Mouse (Mus musculus) granulocyte monocyte progenitor cell, adult 5-6 weeks (primary cell): ENCODE measurements at regions not wholly inside any gene's neighbourhood (a gene's known extent, or its start where the extent isn't known, plus 50 kb on each side); places are given as distances from the start of the nearest gene placed in this dataset.

ENCODE experiments used
- ATAC-seq: replicated peaks from 2 replicates; pipeline ENCODE4 v1.8.0; 2016; ENCODE audit warnings: mild to moderate bottlenecking, moderate TSS enrichment, inconsistent platforms; ENCODE audit not compliant: poor library complexity, severe bottlenecking

DNA sequence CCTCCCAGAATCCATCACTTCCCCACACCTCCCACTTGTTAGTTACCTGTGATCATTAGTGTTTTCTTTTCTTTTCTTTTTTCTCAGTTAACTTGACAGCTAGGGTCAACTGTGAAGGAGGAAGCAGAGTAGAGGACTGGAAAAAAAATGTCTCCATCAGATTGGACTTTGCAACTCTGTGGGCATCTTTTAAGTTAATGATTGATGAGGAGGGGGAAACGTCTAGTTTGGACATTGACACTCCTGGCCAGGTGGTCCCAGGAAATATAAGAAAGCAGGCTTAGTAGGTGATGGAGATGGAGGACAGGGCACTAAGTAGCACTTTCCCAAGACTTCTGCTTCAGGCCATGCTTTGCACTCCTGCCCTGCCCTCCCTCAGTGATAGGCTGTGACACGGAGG, 272.2 kb downstream of the Kcnrg start:
- ATAC-seq: no peak

DNA sequence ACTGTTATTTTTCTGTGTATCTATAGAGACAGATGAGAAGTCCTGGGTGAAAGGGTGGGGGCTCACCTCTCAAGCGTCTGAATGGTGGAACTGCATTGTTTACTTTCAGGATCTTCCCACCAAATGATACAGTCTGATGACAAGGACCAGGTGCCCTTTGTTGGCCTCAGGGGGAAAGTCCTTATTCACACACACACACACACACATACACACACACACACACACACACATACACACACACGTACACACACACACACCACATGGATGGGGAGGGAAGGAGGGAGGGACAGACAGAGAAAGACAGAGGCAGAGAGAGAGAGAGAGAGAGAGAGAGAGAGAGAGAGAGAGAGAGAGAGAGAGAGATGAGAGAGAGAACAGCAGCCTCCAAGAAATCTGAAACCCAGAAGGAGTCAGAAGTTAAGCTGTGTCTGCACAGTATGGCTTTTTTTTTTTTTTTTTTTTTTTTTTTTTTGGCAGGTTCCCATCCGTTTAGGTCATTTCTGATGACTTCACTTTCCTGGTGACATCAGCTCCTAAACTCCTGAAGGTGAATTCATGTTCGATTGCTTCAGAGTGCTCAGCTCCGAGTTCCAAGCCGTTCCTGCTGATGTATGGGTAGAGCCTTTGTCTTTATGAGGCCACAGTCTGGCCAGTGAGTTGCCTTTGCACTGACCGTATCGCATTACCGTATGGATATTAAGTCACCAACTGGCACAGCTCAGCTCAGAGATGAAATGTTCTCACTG, 273.4 kb downstream of the Kcnrg start:
- ATAC-seq: no peak

DNA sequence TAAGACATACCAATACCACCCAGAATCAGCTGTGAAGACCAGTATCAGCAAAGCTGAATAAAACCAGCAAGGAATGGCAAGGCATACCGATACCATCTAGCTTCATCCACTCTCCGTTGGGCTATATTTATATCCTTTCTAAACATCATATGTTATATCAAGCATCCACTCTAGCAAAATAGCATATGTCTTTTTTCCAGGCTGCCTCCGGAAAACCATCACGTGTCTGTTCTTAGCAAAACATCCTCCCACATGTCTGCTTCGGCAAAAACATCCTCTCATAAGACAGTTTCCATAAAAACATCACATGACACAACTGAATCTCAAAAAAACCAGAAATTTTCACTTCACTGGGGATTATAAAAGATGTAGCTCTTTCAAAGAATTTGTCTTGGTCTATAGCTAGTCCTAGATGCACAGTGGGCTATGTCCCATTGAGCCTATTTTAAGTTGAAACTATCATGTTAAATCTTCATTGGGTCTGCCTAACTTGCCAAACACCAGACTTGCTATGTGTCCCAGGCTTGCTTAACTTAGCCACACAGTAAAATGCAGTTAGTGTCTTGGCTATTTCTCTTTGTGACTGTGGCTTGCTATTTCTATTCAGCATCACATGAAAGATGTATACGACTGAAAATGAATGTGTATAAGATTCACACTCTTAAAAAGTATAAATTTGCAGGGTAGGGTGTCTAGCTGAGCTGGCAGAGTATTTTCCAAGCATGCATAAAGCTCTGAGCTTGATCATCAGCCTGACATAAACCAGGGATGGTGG, 278.2 kb downstream of the Kcnrg start:
- no peak for ATAC-seq

DNA sequence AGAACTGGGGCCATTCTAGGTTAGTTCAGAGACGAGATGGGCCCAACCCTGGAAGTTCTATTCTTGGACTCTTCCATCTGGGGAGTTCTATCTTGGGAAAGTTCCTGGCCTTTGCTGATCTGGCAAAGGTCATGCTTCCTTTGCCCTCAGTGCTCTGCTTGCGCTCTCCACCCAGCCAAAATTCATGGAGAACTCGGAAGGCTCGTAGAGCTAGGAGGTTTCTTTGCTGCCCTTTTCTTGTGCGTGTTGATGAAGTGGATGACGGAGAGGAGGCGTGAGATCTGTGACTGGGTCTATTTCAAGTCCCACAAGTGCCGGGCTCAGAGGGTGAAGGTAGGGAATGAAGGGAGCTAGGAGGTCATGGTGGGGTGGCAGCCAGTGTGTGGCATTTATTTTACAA, 282.4 kb downstream of the Kcnrg start:
- ATAC-seq: no peak

DNA sequence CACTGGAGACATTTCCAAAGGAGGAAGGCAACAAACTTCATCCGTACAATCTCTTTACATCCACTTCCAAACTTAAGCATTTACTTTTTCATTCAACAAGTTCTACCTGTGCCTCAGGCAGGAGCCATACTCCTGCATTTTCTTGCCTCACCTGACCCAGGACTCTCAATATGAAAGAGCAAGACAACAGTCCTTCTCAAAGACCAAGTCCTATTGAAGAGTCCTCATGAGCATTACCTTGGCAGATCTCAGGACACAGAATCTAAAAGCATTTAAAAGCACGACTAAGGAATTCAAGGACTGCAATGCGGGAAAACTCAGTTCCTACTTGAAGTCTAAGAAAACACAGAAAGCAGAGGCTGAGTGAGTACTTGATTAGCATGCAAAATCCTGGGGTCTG, 286.5 kb downstream of the Kcnrg start:
- ATAC-seq: no peak

DNA sequence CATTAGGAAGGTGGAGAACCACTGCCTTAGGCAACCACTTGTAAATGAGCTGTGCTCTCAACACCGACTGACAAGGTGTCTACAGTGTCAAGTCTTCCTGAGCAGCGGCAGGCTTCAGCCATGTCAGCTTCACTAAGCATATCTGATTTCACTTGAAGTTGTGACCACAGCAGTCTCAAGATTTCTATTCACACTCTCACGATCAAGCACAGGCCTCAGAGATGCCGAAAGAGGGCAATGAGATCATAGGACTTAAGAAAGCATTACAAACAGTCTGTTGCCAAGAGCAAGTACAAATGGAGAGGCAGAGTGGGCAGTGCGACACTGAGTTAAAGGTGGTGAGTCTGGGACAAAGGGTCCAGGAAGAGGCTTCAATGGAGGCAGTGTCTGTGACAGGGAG, 289.6 kb downstream of the Kcnrg start:
- no peak for ATAC-seq

DNA sequence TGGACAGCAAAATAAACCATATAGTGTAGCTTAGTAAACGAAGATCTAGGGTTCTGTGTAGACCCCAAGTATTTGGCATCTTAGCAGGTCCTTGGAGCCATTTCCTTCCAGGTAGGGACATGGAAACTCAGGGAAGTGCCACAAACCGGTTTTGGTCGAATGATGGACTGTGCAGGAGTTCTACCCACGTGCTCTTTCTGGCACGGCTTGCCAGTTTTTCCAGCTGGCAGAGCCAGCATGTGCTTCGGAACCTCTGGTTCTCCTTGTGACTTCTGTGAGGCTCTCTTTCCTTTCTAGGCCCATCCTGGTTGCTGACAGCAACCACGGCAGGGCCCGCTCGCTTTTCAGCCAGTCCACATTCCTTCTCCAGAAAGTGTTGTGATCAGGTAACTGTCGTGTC, 291.4 kb downstream of the Kcnrg start:
- ATAC-seq: no peak

DNA sequence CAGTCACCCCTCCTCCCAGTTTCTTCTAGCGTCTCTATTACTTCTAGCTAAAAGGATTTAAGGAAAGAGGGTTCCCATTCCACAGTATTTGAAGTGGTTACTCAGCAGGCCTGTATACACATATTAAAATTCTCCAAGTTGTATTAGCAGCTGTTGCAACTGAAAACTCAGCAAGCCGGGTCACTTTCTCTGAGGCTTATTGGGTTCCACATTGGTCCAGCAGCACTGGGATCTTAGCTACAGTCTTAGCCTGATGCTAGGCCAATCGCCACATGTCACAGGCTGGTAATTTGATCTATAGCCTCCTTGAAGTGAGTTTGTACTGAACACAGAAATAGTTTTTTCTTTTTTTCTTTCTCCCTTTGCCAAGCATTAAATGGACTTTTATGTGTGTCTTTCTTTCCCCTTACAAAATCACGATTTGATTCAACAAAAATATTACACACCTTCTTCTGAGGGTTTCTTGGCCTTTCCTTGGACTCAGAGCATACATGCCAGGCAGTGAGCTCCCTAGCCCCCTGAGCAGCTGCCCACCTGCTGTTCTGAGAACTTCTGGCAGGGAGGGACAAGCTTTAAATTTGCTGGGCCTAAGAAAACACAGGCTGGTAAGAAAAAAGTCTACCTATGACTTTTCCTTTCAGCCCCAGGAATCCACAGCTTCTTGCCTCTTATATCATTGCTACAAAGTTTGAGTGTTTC, 297.3 kb downstream of the Kcnrg start:
- no peak for ATAC-seq

DNA sequence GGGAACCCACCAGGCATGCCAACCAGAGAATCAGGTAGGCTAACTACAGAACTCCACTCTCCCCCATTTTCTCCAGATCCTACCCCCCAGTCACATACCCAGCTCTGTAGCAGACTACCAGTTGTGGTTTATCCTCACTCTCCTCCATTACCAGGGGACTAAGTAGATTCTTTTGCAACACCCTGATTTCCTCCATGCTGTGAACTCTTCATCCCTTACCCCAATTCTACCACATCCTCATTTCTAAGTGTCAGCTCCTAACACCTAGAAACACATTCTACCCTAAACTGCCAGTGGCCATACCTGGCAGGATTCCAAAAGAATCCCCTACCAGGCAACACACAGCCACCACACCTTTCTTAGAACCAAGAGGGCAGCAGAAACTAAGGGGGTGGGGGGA, 310.9 kb downstream of the Kcnrg start:
- peak; percentile 99 for ATAC-seq

DNA sequence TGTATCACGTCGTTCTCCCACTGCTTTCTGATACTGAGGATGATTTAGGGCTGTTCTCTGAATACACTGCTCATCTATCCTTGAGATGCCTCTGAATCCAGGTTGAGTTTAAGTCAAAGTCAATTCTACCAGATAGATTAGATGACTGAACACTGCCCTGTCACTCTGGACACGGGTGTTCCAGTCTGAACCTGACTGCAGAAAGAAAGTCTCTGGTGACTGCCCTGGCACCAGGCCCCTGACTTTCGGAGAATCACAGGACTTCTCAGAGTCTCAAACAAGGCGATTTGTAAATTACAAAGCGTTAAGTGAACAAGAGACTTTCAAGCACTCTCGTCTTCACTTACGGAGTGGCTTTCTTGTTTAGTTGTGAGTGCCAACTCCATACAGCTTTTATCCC, 324.6 kb downstream of the Kcnrg start:
- ATAC-seq: no peak

DNA sequence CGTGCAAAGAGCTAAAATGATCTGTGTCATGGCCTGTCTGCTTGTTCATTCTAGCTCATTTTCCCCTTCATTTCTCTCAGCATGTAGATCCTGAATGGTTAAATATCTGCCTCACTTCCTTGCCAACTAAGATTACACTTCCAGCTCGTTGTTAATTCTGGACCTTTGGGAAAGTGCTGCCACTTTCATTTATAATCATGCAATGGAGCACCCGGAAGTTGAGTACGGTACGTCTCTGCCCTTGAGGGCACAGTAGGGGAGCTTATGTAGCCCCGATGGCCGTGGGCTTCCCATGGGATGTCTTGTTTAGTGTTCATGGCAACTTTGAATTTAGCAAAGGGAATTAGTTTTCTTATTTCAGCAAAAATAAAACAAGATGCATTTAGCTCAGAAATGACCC, 334.4 kb downstream of the Kcnrg start:
- ATAC-seq: no peak

DNA sequence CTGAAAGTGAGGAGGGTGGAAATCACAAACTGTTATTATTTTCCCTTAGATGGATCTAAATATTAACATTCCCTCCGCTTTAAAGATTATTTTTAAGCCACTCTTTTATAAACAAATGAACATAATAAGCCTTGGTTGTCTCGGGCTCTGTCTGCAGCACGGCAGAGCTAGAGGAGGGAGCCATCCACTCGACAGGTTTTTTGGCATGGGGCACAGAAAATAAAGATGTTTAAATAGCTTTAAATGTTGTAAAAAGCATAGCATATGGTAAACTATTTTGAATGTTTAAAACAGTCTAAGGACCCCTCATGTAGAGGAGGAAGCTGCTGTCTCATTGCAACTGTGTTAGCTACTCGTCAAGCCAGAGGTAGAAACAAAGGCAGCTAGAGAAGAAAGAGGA, 338.4 kb downstream of the Kcnrg start:
- no peak for ATAC-seq

DNA sequence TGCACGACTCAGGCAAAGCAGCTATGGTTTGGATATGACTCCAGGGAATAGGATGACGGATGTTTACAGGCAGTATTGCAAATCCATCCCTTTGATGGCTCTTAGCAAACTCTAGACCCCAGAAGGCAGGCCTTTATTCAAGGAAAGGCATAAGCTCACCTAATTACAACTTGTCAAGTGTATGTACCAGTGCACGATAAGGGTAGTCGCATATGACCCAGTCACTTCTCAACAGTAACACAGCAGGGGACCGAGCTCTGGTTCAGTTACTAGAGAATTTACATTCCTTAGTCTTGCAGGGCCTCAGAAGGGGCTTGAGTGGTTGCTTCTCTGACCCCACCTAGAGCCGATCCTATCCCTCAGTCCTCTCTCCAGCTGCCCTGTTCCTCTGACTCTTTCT, 342.2 kb downstream of the Kcnrg start:
- no peak for ATAC-seq

DNA sequence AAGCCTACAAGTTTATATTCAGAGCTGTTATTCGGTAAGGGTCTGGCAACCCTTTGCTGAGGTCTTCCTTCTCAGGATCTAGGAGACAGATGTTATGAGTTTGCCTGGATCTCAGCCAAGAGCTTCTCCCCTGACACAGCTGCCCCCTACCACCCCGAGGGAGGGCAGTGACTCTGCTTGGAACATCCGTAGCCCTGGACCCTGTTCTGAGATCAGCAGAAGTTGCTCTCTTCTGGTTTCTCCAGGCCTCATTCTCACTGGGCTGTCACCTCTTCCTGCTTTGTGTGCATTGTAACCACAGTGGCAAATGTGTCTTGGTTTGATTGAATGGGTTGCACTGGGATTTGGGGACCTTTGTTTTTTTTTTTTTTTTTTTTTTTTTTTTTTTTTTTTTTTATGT, 342.4 kb upstream of the Rnaseh2b start:
- ATAC-seq: no peak; the same call in 1 of the 2 replicates

DNA sequence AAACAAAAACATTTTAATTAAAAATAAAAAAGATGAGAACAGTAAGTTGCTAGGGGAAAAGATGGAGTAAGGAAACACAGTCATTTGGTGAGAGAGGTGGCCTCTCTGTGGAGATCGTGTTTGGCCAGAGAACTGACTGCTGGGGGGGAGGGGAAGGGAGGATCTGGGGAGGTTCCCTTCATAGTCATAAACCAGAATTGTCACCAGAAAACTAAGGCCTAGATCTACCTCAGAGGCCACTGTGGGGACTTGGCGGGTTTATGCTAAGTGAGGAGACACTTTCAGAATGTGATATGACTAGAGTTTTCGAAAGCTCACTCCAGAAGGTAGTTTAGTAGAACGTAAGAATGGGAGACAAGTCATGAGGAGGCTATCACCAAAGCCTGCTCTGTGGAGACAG, 339.4 kb upstream of the Rnaseh2b start:
- ATAC-seq: no peak

DNA sequence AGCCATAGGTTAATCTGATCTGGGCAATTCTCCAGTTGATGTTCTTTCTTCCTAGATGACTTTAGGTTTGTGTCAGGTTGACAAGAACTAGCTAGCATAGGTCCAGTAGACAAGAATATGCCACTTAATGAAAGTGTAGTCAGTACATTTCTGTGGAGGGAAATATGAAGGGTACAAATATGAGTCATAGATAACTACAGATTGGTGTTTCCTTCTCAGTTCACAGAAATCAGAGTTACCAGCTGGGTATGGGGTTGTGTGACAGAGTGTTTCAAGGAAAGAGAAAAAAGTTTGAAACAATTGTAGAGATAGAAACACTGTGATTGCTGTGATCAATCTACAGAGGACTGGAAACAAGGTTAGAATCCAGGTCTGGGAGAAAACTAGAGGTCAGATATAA, 337.0 kb upstream of the Rnaseh2b start:
- no peak for ATAC-seq

DNA sequence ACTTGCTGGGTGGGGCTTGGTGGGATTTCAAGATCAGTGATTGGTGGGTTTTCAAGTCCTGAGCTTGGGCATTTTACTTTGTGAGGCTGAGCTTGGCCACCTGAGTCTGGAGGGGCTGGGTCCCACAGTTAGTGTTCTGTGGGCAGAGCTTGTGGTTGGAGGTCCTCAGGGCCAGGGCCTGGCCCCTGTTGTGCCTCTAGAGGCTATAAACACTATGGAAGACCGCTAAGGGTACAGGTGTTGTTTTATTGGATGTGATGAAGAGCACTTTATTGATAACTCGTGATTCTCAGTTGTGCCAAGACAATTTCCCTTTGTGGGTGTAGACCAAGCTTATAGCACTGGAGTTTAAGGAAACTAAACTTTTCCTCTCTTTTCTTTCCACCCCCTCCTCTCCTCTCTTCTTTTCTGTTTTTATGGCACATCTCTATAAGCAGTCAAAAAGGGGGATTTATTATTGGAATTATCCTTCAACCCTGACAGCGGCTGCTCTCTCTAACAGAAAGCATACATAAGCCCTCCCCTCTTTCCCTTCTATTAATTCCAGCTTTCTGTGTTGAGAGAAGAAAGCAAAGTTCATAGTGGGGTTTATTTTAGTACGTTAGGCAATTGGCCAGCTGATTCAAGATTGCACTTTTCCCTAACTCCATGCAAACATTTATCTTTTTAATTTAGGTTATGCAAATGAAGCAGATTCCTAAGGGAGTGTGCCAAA, 332.0 kb upstream of the Rnaseh2b start:
- ATAC-seq: no peak

DNA sequence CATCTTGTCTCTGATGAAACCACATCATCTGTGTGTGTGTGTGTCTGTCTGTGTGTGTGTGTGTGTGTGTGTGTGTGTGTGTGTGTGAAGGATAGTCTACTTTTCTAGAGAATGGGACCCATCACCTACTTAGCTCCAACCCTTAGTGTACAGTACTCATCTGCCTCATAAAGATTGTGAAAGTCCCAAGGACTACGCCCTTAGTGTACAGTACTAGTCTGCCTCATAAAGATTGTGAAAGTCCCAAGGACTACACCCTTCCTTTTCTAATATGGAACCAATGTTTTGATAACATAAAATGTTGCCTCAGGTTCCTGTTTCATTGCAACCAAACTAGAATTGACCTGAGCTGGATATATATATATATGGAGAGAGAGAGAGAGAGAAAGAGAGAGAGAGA, 323.9 kb upstream of the Rnaseh2b start:
- ATAC-seq: peak; percentile 62

DNA sequence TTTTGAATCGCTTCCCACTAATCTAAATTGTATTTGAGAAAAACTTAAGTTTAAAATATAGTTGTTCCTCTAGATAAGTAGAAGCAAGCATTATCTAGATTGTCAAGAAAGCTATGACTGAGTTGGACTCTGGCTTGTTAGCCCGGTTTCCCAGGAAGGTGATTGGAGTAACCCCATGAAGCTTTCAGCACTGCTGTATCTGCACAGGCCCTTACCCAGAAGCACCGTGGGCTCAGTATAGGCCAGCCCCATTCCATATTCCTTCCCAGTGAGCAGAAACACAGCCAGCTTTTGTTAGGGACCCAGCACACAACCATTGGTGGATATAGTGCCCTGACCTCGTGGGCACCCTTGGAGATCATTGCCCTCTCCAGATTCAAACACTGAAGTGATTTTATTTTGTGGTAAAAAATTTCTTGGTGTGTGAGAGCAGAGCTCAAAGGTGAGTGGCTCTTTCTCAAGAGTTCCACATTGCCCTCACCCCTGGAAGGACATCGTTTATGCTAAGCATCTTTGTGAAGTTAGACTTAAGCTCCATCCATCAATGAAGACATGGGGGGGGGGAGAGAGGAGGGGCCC, 323.3 kb upstream of the Rnaseh2b start:
- no peak for ATAC-seq

DNA sequence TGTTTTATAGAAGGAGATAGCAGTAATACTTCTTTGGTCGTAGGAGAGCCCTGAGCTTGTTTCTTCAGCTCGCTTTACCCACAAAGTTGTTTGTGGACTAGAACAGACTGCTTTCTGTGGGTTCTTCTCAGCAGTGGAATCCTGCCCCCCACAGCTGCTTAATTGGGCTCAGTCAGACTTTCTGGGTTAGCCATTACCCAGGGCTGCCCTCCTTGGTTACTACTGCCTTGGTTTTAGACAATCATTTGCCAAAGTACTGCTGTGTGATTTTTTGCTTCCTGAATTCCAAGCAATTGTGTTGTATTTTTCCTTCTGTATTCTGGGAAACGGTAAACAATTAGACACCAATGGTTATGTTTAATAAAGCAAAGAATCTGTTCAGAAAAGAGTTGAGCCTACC, 321.8 kb upstream of the Rnaseh2b start:
- no peak for ATAC-seq
